Mouse (Mus musculus) cerebellum, adult 2 months (tissue): ENCODE measurements around the gene Wt1.

ENCODE experiments used
- CTCF ChIP-seq: fragments of 200-500 bp; IDR thresholded peaks from 2 replicates; pipeline ENCODE4 v1.5.1; 2011; ENCODE audit warnings: low read depth, mild to moderate bottlenecking, control low read depth, low read length, moderate library complexity, borderline replicate concordance; ENCODE audit not compliant: insufficient read depth
- POLR2A ChIP-seq: fragments of 200-500 bp; IDR thresholded peaks from 2 replicates; pipeline ENCODE4 v1.6.1; 2011; ENCODE audit warnings: low read length, control low read depth, borderline replicate concordance; ENCODE audit not compliant: insufficient read depth

DNA sequence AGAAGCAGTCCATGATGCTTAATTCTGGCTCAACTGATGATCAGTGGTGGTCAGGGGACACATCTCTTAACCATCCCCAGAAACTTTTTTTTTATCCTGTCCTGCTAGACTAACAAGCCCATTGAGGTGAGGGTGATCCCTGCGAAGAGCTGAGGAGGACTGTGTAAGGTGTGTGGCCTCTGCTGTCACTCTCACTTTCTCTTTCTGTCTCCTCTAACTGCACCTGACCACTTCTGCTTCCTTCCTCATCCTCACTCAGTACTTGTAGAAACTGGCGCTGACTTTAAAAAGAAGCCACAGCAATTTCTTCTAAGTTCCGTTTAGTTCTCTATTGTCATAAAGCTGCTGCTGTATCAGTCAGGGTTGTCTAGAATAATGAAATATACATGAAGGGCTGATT is 58.8 kb downstream of the Wt1 start:
- TF ChIP-seq POLR2A, result no peak
- TF ChIP-seq CTCF, result no peak
